Mouse (Mus musculus): Measurements from ENCODE around the gene Plpp7. TPM values are rescaled to one million over a fixed set of nuclear protein-coding genes. Genes with fewer than 3 reads are reported as not detected.

The Plpp7 gene
- total RNA-seq, 2 experiments from 2014 or later, result 0.33 to 1.2 TPM

DNA sequence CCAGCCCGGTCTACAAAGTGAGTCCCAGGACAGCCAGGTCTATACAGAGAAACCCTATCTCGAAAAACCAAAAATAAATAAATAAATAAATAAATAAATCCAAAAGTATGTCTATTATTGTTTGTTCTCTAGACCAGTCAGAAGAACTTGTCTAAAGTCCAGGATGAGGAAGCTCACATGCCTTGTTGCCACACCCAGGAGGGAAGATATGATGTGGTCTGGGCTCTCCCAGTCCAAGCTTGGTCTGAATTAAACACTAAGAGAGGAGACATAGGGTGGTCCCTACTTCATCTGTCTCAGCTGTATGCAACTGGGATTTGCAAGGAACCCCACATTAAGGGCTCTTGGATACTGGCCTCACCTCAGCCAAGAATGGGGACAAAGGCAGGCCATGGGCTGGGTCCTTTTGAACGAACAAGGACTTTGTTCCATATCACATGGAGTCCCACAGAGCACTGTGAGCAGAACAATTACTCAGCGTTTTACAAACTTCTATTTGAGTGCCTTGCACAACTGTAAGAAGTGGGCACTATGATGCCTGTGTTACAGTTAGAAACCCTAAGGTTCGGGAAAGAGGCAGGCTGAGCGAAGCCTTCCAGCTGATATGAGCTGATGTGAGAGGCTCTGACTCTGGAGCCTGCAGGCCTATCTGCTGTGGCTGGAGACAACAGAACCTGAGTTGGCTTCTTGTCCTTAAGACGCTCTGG is 1.2 kb upstream of the Plpp7 start:
- no peak for ATAC-seq (ENCODE audit: poor library complexity, severe bottlenecking)

GRCm38 (mm10) chr2:32096122-32096420 is 743 bp downstream of the Plpp7 start:
- ATAC-seq (ENCODE audit: poor library complexity, severe bottlenecking), result no peak

GRCm38 (mm10) chr2:32102944-32103343 is 7.6 kb downstream of the Plpp7 start:
- ATAC-seq (ENCODE audit: poor library complexity, severe bottlenecking), result no peak

DNA sequence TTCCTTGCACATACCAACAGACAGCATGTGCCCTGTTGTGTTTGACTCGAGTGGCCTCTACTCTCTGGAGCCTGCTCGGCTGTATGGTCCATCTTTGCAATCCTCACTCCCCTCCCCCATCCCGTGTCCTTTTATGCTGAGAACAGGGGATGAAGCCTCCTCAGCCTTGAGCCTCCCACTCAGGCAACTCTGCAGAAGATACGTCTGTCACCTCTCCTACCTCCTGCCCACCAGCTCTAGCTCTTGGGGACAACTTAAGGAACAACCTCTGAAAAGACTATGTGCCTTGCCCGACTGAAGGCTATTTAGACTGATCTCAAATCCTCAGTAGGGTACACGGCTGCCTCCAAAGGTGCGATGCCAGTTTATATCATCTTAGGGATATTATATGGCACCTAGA is 8.2 kb downstream of the Plpp7 start:
- no peak for ATAC-seq (ENCODE audit: poor library complexity, severe bottlenecking)

GRCm38 (mm10) chr2:32104122-32104521 is 8.8 kb downstream of the Plpp7 start:
- no peak for ATAC-seq (ENCODE audit: poor library complexity, severe bottlenecking)

- ATAC-seq (ENCODE audit: poor library complexity, severe bottlenecking), result no peak
Observed at GRCm38 (mm10) chr2:32105117-32105913, 10.0 kb downstream of the Plpp7 start.

DNA sequence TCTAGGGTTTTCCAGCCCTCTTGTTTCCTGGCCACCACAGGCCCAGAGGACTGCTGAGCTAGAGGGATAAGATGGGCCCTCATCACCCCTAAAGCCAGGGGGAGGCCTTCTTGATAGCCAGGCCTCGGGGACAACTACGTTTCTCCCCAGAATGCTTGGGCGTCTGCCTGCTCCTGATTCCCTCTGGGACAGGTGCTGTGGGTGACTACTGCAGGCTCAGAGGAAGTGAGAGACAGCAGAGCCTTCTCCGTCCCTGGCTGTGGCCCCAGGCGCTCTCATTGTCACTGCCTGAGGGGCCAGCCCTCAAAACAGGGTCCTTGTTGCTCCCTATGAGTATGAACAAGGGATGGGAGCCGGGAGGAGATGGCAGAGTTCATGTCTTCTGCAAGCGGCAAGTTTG is 10.6 kb downstream of the Plpp7 start:
- no peak for ATAC-seq (ENCODE audit: poor library complexity, severe bottlenecking)

DNA sequence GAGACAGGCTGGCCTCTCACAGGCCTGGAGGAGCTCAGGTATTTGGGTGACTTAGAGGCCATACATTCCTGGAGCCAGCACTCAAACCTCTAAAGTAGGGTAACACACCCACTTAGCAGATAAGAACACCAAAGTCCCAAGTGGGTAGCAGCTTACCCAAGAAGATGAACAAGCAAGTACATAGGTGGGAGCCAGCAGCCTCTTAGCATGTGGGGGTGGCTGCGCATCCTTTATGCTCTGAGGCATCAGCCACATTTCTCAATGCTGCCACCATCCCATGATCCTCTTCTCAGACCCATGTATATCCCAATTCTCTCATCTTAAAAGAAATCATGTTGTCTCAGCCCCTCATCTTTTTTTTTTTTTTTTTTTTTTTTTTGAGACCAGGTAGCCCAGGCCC is 15.9 kb downstream of the Plpp7 start:
- no peak for ATAC-seq (ENCODE audit: poor library complexity, severe bottlenecking)

GRCm38 (mm10) chr2:32112548-32112947 is 17.2 kb downstream of the Plpp7 start:
- ATAC-seq (ENCODE audit: poor library complexity, severe bottlenecking), result no peak

DNA sequence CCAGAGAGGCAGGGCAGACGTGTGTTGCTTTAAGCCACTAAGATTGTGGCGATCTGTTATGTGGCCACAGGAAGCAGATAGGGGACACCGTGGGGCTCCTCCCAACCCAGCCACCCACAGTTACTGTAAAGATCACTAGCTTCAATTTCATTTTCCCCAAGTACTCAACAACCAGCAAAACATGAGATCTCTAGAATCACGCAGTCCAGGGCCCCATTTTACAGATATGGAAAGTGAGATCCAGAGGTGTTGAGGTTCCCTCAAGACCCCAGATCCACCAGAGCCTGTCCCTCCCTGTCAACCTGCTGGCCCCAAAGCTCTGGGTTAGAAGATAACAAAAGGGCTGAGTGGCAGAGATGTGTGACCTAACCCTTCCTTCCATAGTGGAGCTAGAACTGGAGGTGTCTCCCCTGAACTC is 20.5 kb downstream of the Plpp7 start:
- ATAC-seq (ENCODE audit: poor library complexity, severe bottlenecking), result peak; percentile 78

GRCm38 (mm10) chr2:32119802-32120750 is 24.7 kb downstream of the Plpp7 start:
- no peak for ATAC-seq (ENCODE audit: poor library complexity, severe bottlenecking)

DNA sequence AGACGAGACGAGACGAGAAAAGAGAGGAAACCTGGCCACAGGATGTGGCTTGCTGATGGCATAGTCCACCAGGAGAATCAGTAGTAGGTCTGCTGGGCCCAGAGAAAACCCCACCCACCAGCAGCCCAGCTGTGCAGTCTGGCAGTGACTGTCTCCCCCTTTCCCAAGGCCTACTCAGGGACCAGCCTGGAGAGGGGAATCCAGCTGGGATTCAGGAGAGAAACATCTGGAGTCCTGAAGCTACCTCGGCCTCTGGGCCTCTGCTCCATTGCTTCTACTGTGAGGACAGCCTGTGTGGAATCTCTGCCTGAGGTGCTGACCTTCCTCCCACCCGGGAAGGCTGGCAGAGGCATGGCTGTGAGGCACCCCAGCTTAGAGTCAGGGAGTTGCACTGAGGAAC is 25.8 kb downstream of the Plpp7 start:
- no peak for ATAC-seq (ENCODE audit: poor library complexity, severe bottlenecking)

- no peak for ATAC-seq (ENCODE audit: poor library complexity, severe bottlenecking)
Observed at GRCm38 (mm10) chr2:32121785-32122184, 26.5 kb downstream of the Plpp7 start.

- peak; percentile 41 for ATAC-seq (ENCODE audit: poor library complexity, severe bottlenecking)
Observed at GRCm38 (mm10) chr2:32127653-32128535, 32.6 kb downstream of the Plpp7 start.

DNA sequence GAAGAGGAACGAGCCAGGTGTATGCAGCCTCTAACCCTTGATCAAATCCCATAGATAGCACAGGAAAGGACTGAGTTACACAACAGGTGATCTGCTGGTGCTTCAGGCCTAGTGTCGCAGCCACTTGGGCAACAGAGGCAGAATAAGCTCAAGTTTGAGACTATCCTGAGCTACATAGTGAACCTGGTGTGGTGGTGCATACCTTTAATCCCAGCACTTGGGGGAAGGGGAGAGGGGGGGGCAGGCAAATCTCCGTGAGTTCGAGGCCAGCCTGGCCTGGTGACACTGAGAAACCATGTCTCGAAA is 33.2 kb downstream of the Plpp7 start:
- ATAC-seq (ENCODE audit: poor library complexity, severe bottlenecking), result no peak

DNA sequence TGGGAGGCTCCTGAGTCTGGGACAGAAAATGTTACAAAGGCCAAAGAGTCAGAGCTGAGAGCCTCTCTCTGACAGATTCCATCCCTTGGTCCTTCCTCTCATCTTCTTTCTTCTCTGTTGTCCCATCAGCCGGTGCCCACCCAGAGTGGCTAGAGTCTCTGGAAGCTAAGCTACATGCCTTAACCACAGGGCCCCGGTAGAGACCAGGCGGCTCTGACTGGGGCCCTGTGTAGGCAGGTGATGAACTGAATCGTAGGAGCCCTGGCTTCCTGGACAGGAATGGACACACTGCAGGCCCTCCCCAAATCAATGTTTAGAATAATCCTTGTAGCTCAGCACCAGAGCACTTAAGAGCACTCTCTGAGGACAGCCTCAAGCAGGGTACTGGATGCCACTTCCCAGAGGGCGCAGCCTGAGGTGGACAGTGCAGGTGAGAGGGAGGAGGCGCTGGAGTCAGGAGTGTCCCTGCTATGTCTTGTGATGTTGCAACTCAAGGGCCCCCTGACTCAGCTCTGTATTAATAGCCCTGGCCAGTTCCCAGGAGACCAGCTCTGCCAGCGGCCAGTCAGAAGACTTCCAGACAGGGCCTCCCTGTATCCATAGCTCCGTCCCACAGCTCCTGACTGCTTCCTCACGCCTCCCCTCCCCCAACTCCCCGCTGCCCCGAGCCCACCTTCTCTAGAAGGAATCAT is 34.2 kb downstream of the Plpp7 start:
- ATAC-seq (ENCODE audit: poor library complexity, severe bottlenecking), result no peak

GRCm38 (mm10) chr2:32130435-32130834 is 35.1 kb downstream of the Plpp7 start:
- no peak for ATAC-seq (ENCODE audit: poor library complexity, severe bottlenecking)

DNA sequence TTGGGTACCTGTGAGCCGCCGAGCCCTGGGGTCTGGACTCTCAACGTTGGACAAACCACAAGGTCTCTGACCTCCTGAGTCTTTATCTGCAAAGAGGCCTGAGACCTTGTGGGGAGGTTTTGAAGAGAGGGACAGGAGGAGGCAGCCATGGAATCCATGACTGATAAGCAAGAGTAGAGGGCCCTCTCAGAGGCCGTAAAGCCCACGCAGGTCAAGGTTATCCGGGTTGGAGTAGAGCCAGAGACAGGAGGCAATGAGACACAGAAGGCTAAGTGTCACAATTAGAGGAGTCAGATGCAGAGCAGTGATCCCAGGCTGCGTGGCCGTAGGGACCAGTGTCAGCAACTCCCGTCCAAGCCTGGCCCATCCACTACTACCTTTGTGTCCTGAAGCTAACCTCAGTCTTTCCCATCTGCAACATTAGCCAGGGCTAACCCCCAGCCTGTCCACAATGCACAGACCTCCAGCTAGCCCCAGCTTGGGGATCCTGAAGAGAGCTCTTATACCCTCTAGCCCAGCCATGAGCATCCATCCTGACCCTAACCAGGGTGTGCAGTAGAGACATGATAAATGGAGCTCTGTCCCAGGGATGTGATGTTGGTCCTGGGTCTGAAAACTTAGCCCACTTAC is 36.0 kb downstream of the Plpp7 start:
- ATAC-seq (ENCODE audit: poor library complexity, severe bottlenecking), result no peak

GRCm38 (mm10) chr2:32131866-32132566 is 36.7 kb downstream of the Plpp7 start:
- no peak for ATAC-seq (ENCODE audit: poor library complexity, severe bottlenecking)

Data from megakaryocyte, adult 5-6 weeks (primary cell).